Mouse (Mus musculus): ENCODE results near the gene Gm10271.

Gene Gm10271

GRCm38 (mm10) chr10:116972509-116972908 lies at the start of gene Gm10271:
Gene Gm10271 (minus strand): TSS chr10:116972609.
- TF ChIP-seq POU5F1 (IDR thresholded peaks at IDR 0.05; ENCODE audit: borderline replicate concordance, low read length) (no peak), NANOG (IDR thresholded peaks at IDR 0.05; ENCODE audit: borderline replicate concordance, low read length) (no peak), CTCF (conservative IDR thresholded peaks at IDR 0.05; ENCODE audit: low read length) (no peak)

GRCm38 (mm10) chr10:117021020-117021754 lies 48.8 kb upstream of the Gm10271 start:
- Histone ChIP-seq H3K4me1 (replicated peaks; ENCODE audit: low read depth, low read length) (peaks cover 21% of the 10 kb centered on the region), H3K36me3 (ENCODE audit: insufficient read depth, low read length) (no peaks in the 10 kb centered on the region), H3K27me3 (ENCODE audit: insufficient read depth, low read length) (peaks cover 49% of the 10 kb centered on the region), H3K4me3 (replicated peaks; ENCODE audit: low read length) (no peak overlapping the region), H3K9me3 (ENCODE audit: low read length) (no peaks in the 10 kb centered on the region)
- TF ChIP-seq NANOG (IDR thresholded peaks at IDR 0.05; ENCODE audit: borderline replicate concordance, low read length): no peak
- TF ChIP-seq CTCF (conservative IDR thresholded peaks at IDR 0.05; ENCODE audit: low read length): no peak
- no peak for TF ChIP-seq POU5F1 (IDR thresholded peaks at IDR 0.05; ENCODE audit: borderline replicate concordance, low read length)

More at GRCm38 (mm10) chr10:116972509-116972908, at the start of gene Gm10271:
- Histone ChIP-seq H3K27me3 (ENCODE audit: insufficient read depth, low read length) (peaks cover 4% of the 10 kb centered on the region; the same call in 1 of the 2 replicates), H3K4me3 (replicated peaks; ENCODE audit: low read length) (no peak within 1 kb of the TSS), H3K9me3 (ENCODE audit: low read length) (no peaks in the 10 kb centered on the region), H3K36me3 (ENCODE audit: insufficient read depth, low read length) (no peaks in the 10 kb centered on the region), H3K4me1 (replicated peaks; ENCODE audit: low read depth, low read length) (peaks cover 9% of the 10 kb centered on the region)

- peaks cover 11% of the 10 kb centered on the region for H3K9me3 ChIP-seq (ENCODE audit: low read length)
- no peak overlapping the region for H3K4me3 ChIP-seq (replicated peaks; ENCODE audit: low read length)
- H3K4me1 ChIP-seq (replicated peaks; ENCODE audit: low read depth, low read length): peaks cover 12% of the 10 kb centered on the region; the same call in 1 of the 2 replicates
- TF ChIP-seq CTCF (conservative IDR thresholded peaks at IDR 0.05; ENCODE audit: low read length): no peak
- TF ChIP-seq POU5F1 (IDR thresholded peaks at IDR 0.05; ENCODE audit: borderline replicate concordance, low read length): no peak
- no peak for TF ChIP-seq NANOG (IDR thresholded peaks at IDR 0.05; ENCODE audit: borderline replicate concordance, low read length)
- peaks cover 22% of the 10 kb centered on the region for H3K27me3 ChIP-seq (ENCODE audit: insufficient read depth, low read length)
- H3K36me3 ChIP-seq (ENCODE audit: insufficient read depth, low read length): no peaks in the 10 kb centered on the region
Measured at GRCm38 (mm10) chr10:117018281-117018840, 46.0 kb upstream of the Gm10271 start.

GRCm38 (mm10) chr10:117014565-117014964 lies 42.2 kb upstream of the Gm10271 start:
- Histone ChIP-seq H3K36me3 (ENCODE audit: insufficient read depth, low read length) (no peaks in the 10 kb centered on the region), H3K27me3 (ENCODE audit: insufficient read depth, low read length) (no peaks in the 10 kb centered on the region), H3K4me1 (replicated peaks; ENCODE audit: low read depth, low read length) (peaks cover 6% of the 10 kb centered on the region; the same call in 1 of the 2 replicates), H3K4me3 (replicated peaks; ENCODE audit: low read length) (no peak overlapping the region), H3K9me3 (ENCODE audit: low read length) (peaks cover 15% of the 10 kb centered on the region)
- TF ChIP-seq NANOG (IDR thresholded peaks at IDR 0.05; ENCODE audit: borderline replicate concordance, low read length) (no peak), CTCF (conservative IDR thresholded peaks at IDR 0.05; ENCODE audit: low read length) (no peak), POU5F1 (IDR thresholded peaks at IDR 0.05; ENCODE audit: borderline replicate concordance, low read length) (no peak)

- Histone ChIP-seq H3K9me3 (ENCODE audit: low read length) (peaks cover 20% of the 10 kb centered on the region), H3K4me1 (replicated peaks; ENCODE audit: low read depth, low read length) (peaks cover 7% of the 10 kb centered on the region), H3K27me3 (ENCODE audit: insufficient read depth, low read length) (no peaks in the 10 kb centered on the region), H3K36me3 (ENCODE audit: insufficient read depth, low read length) (no peaks in the 10 kb centered on the region), H3K4me3 (replicated peaks; ENCODE audit: low read length) (no peak overlapping the region)
- TF ChIP-seq CTCF (conservative IDR thresholded peaks at IDR 0.05; ENCODE audit: low read length): no peak
- no peak for TF ChIP-seq NANOG (IDR thresholded peaks at IDR 0.05; ENCODE audit: borderline replicate concordance, low read length)
- no peak for TF ChIP-seq POU5F1 (IDR thresholded peaks at IDR 0.05; ENCODE audit: borderline replicate concordance, low read length)
Measured at GRCm38 (mm10) chr10:117013689-117014390, 41.4 kb upstream of the Gm10271 start.

- H3K36me3 ChIP-seq (ENCODE audit: insufficient read depth, low read length): no peaks in the 10 kb centered on the region
- TF ChIP-seq CTCF (conservative IDR thresholded peaks at IDR 0.05; ENCODE audit: low read length) (no peak), NANOG (IDR thresholded peaks at IDR 0.05; ENCODE audit: borderline replicate concordance, low read length) (no peak), POU5F1 (IDR thresholded peaks at IDR 0.05; ENCODE audit: borderline replicate concordance, low read length) (no peak)
- H3K4me3 ChIP-seq (replicated peaks; ENCODE audit: low read length): no peak overlapping the region
- H3K27me3 ChIP-seq (ENCODE audit: insufficient read depth, low read length): peaks cover 9% of the 10 kb centered on the region
- peaks cover 13% of the 10 kb centered on the region for H3K4me1 ChIP-seq (replicated peaks; ENCODE audit: low read depth, low read length)
- H3K9me3 ChIP-seq (ENCODE audit: low read length): peaks cover 20% of the 10 kb centered on the region
Measured at GRCm38 (mm10) chr10:117011047-117011446, 38.6 kb upstream of the Gm10271 start.

GRCm38 (mm10) chr10:117009691-117010090 lies 37.3 kb upstream of the Gm10271 start:
- Histone ChIP-seq H3K9me3 (ENCODE audit: low read length) (peaks cover 10% of the 10 kb centered on the region), H3K27me3 (ENCODE audit: insufficient read depth, low read length) (peaks cover 11% of the 10 kb centered on the region), H3K4me3 (replicated peaks; ENCODE audit: low read length) (no peak overlapping the region), H3K4me1 (replicated peaks; ENCODE audit: low read depth, low read length) (peaks cover 13% of the 10 kb centered on the region), H3K36me3 (ENCODE audit: insufficient read depth, low read length) (no peaks in the 10 kb centered on the region)
- TF ChIP-seq CTCF (conservative IDR thresholded peaks at IDR 0.05; ENCODE audit: low read length): no peak
- no peak for TF ChIP-seq POU5F1 (IDR thresholded peaks at IDR 0.05; ENCODE audit: borderline replicate concordance, low read length)
- no peak for TF ChIP-seq NANOG (IDR thresholded peaks at IDR 0.05; ENCODE audit: borderline replicate concordance, low read length)

All from E14TG2a.4 (cell line).